Mouse (Mus musculus) stomach, postnatal 0 days (tissue): ENCODE measurements around the gene Rnf8.

Experiments used
- CTCF ChIP-seq: IDR thresholded peaks from 2 replicates; pipeline ENCODE4 v1.5.1; 2016; ENCODE audit warnings: antibody characterized with exemption, low read depth, mild to moderate bottlenecking, moderate library complexity
- EP300 ChIP-seq: optimal IDR thresholded peaks from 2 replicates; pipeline ENCODE3; 2016; ENCODE audit warnings: antibody characterized with exemption

- TF ChIP-seq EP300 (no peak), CTCF (no peak)
These were observed 22.8 kb downstream of the Rnf8 start for GRCm38 (mm10) chr17:29637377-29637776.
